In genomic region chr16:95834556-95835288, GRCm38 (mm10) we compare ENCODE assay signal across 11 mouse cellular contexts.
DNase-seq lines count a peak whose midpoint lies in the region; ATAC-seq lines count a peak whose summit lies in the region.
"Had no signal": no experiment of that assay in that cellular context is flagged by ENCODE, and none has a peak within 500 bp of the region (broad histone marks: within the 10 kb centered on the region; RNA-seq: fewer than 3 reads in every experiment).

No protein-coding gene starts in this region.

- WGBS in forebrain, embryonic 14.5 days, result 24% methylated on average over 11 of the region's 11 CpGs
- WGBS in forebrain, embryonic 13.5 days, result 34% methylated on average over 11 of the region's 11 CpGs
- 26% methylated on average over 11 of the region's 11 CpGs for WGBS in kidney, embryonic 15.5 days
- WGBS in embryonic facial prominence, embryonic 13.5 days, result 10% methylated on average over 11 of the region's 11 CpGs
- WGBS in limb, embryonic 13.5 days, result 6% methylated on average over 11 of the region's 11 CpGs

- H3K9ac ChIP-seq in forebrain, embryonic 14.5 days (ENCODE audit: low read length), result no peak overlapping the region
- no peak overlapping the region for H3K9ac ChIP-seq in forebrain, embryonic 13.5 days
- no peak overlapping the region for H3K9ac ChIP-seq in kidney, embryonic 15.5 days
- 0 out of 2 replicates have a peak overlapping the region, but pooled peaks have one; percentile 36 for H3K9ac ChIP-seq in embryonic facial prominence, embryonic 13.5 days
- no peak overlapping the region; the same call in 1 of the 2 replicates for H3K9ac ChIP-seq in limb, embryonic 13.5 days
- H3K9ac ChIP-seq: intestine, embryonic 15.5 days had no signal

- H3K27ac ChIP-seq in forebrain, embryonic 14.5 days (ENCODE audit: low read depth, low read length), result no peak overlapping the region
- H3K27ac ChIP-seq in forebrain, embryonic 13.5 days, result no peak overlapping the region
- peak overlapping the region; percentile 87 for H3K27ac ChIP-seq in kidney, embryonic 15.5 days
- peak overlapping the region; percentile 87 for H3K27ac ChIP-seq in embryonic facial prominence, embryonic 13.5 days
- peak overlapping the region; percentile 73 for H3K27ac ChIP-seq in limb, embryonic 13.5 days
- H3K27ac ChIP-seq: intestine, embryonic 15.5 days had no signal

- no peaks in the 10 kb centered on the region for H3K27me3 ChIP-seq in forebrain, embryonic 14.5 days (replicated peaks; ENCODE audit: control insufficient read depth, insufficient read depth, low read length)
- H3K27me3 ChIP-seq in forebrain, embryonic 13.5 days, result no peaks in the 10 kb centered on the region
- H3K27me3 ChIP-seq in kidney, embryonic 15.5 days, result no peaks in the 10 kb centered on the region
- H3K27me3 ChIP-seq in embryonic facial prominence, embryonic 13.5 days, result no peaks in the 10 kb centered on the region; the same call in 1 of the 2 replicates
- no peaks in the 10 kb centered on the region for H3K27me3 ChIP-seq in limb, embryonic 13.5 days
- H3K27me3 ChIP-seq: intestine, embryonic 15.5 days had no signal

- no peak for ATAC-seq in forebrain, embryonic 14.5 days
- no peak for ATAC-seq in forebrain, embryonic 13.5 days
- no peak for ATAC-seq in kidney, embryonic 15.5 days (replicated peaks; ENCODE audit: low FRiP score)
- ATAC-seq in embryonic facial prominence, embryonic 13.5 days (ENCODE audit: insufficient number of reproducible peaks, insufficient read depth, low FRiP score, low TSS enrichment, low read depth), result peak; percentile 64
- peak; percentile 85 for ATAC-seq in limb, embryonic 13.5 days (ENCODE audit: low FRiP score, low read depth)
- ATAC-seq: intestine, embryonic 15.5 days had no signal

- H3K4me1 ChIP-seq in forebrain, embryonic 14.5 days (ENCODE audit: control insufficient read depth, insufficient read depth, low read length), result peaks cover 4% of the 10 kb centered on the region; the same call in 1 of the 2 replicates
- H3K4me1 ChIP-seq in forebrain, embryonic 13.5 days, result peaks cover 23% of the 10 kb centered on the region
- peaks cover 43% of the 10 kb centered on the region for H3K4me1 ChIP-seq in kidney, embryonic 15.5 days
- H3K4me1 ChIP-seq in embryonic facial prominence, embryonic 13.5 days, result peaks cover 48% of the 10 kb centered on the region
- H3K4me1 ChIP-seq in limb, embryonic 13.5 days, result peaks cover 43% of the 10 kb centered on the region

- peak; percentile 30 for DNase-seq in forebrain, embryonic 14.5 days (ENCODE audit: low spot score)
- DNase-seq in kidney, adult 9 months, result no peak
- no peak for DNase-seq in layer of hippocampus, adult 9-11 months
- DNase-seq in left cerebral cortex, adult 8-10 months (ENCODE audit: low spot score in 2 of 2), result no peak
- DNase-seq: cerebellum, postnatal 36 days; right cerebral cortex, adult 18-20 months had no signal

- no peaks in the 10 kb centered on the region for H3K9me3 ChIP-seq in forebrain, embryonic 14.5 days (replicated peaks; ENCODE audit: control insufficient read depth, low read length)
- H3K9me3 ChIP-seq in forebrain, embryonic 13.5 days (replicated peaks), result no peaks in the 10 kb centered on the region
- H3K9me3 ChIP-seq in kidney, embryonic 15.5 days (replicated peaks), result no peaks in the 10 kb centered on the region
- H3K9me3 ChIP-seq in embryonic facial prominence, embryonic 13.5 days, result no peaks in the 10 kb centered on the region
- H3K9me3 ChIP-seq in limb, embryonic 13.5 days, result no peaks in the 10 kb centered on the region
- H3K9me3 ChIP-seq: intestine, embryonic 15.5 days had no signal

- H3K4me2 ChIP-seq in forebrain, embryonic 14.5 days (ENCODE audit: low read length), result no peak overlapping the region
- no peak overlapping the region for H3K4me2 ChIP-seq in forebrain, embryonic 13.5 days
- H3K4me2 ChIP-seq in kidney, embryonic 15.5 days, result peak overlapping the region; percentile 7
- H3K4me2 ChIP-seq in embryonic facial prominence, embryonic 13.5 days, result peak overlapping the region; percentile 22
- H3K4me2 ChIP-seq in limb, embryonic 13.5 days (replicated peaks), result peak overlapping the region; percentile 24
- H3K4me2 ChIP-seq: intestine, embryonic 15.5 days had no signal

- no peak overlapping the region for H3K4me3 ChIP-seq in forebrain, embryonic 14.5 days (ENCODE audit: low read depth, low read length)
- H3K4me3 ChIP-seq in forebrain, embryonic 13.5 days, result no peak overlapping the region
- H3K4me3 ChIP-seq in kidney, embryonic 15.5 days (replicated peaks), result no peak overlapping the region
- H3K4me3 ChIP-seq in embryonic facial prominence, embryonic 13.5 days, result no peak overlapping the region
- no peak overlapping the region for H3K4me3 ChIP-seq in limb, embryonic 13.5 days
- H3K4me3 ChIP-seq: intestine, embryonic 15.5 days had no signal

- H3K36me3 ChIP-seq in forebrain, embryonic 14.5 days (ENCODE audit: control insufficient read depth, insufficient read depth, low read length), result no peaks in the 10 kb centered on the region
- H3K36me3 ChIP-seq in forebrain, embryonic 13.5 days (ENCODE audit: poor library complexity, severe bottlenecking), result no peaks in the 10 kb centered on the region
- no peaks in the 10 kb centered on the region for H3K36me3 ChIP-seq in kidney, embryonic 15.5 days
- H3K36me3 ChIP-seq in embryonic facial prominence, embryonic 13.5 days, result no peaks in the 10 kb centered on the region
- no peaks in the 10 kb centered on the region for H3K36me3 ChIP-seq in limb, embryonic 13.5 days
- H3K36me3 ChIP-seq: intestine, embryonic 15.5 days had no signal

Comparison
In these comparisons a context has a peak if more than half of its experiments do, and no peak if none do; other contexts are left out.
1. ATAC-seq: peak in embryonic facial prominence, embryonic 13.5 days (single experiment) and limb, embryonic 13.5 days (single experiment); none in forebrain, embryonic 14.5 days (single experiment), forebrain, embryonic 13.5 days (single experiment) and kidney, embryonic 15.5 days (single experiment).
2. H3K27ac ChIP-seq: peak in kidney, embryonic 15.5 days (single experiment), embryonic facial prominence, embryonic 13.5 days (single experiment) and limb, embryonic 13.5 days (single experiment); none in forebrain, embryonic 14.5 days (single experiment) and forebrain, embryonic 13.5 days (single experiment).
3. H3K4me2 ChIP-seq: peak in kidney, embryonic 15.5 days (single experiment), embryonic facial prominence, embryonic 13.5 days (single experiment) and limb, embryonic 13.5 days (single experiment); none in forebrain, embryonic 14.5 days (single experiment) and forebrain, embryonic 13.5 days (single experiment).